Mouse (Mus musculus) C2C12 (cell line): ENCODE measurements around the gene Nos3.

ENCODE experiments used
- CEBPB ChIP-seq: IDR thresholded peaks from one replicate; pipeline ENCODE4 v1.6.1; 2011; ENCODE audit warnings: low read depth, mild to moderate bottlenecking, control low read depth, moderate library complexity
- CTCF ChIP-seq: IDR thresholded peaks from one replicate; pipeline ENCODE4 v1.5.1; 2011; ENCODE audit not compliant: control insufficient read depth, insufficient read depth, insufficient read length
- FOSL1 ChIP-seq: IDR thresholded peaks from one replicate; pipeline ENCODE4 v1.8.0; 2011; ENCODE audit warnings: mild to moderate bottlenecking, low read length; ENCODE audit not compliant: poor library complexity, insufficient read depth, severe bottlenecking
- MAX ChIP-seq: IDR thresholded peaks from one replicate; pipeline ENCODE4 v1.6.1; 2011; ENCODE audit warnings: mild to moderate bottlenecking, control low read depth
- MYOD1 ChIP-seq: IDR thresholded peaks from one replicate; pipeline ENCODE4 v1.6.1; 2011; ENCODE audit warnings: low read depth; ENCODE audit not compliant: control insufficient read depth, insufficient read length
- MYOG ChIP-seq: IDR thresholded peaks from one replicate; pipeline ENCODE4 v1.6.1; 2011; ENCODE audit not compliant: control insufficient read depth, insufficient read length; ENCODE audit errors: extremely low read depth
- USF1 ChIP-seq: IDR thresholded peaks from one replicate; pipeline ENCODE4 v1.6.1; 2011; ENCODE audit warnings: low read depth, mild to moderate bottlenecking, control low read depth, moderate library complexity

- TF ChIP-seq FOSL1 (peak; percentile 29), MYOG (no peak), CTCF (no peak), MAX (no peak), MYOD1 (no peak), CEBPB (peak; percentile 43), USF1 (no peak)
Measured at GRCm38 (mm10) chr5:24404594-24405360, 40.2 kb downstream of the Nos3 start.
